Mouse (Mus musculus) stomach, postnatal 0 days (tissue): Measurements from ENCODE around the gene Zfp366. TPM values are rescaled to one million over a fixed set of nuclear protein-coding genes. Genes with fewer than 3 reads are reported as not detected.
A peak's percentile ranks its signal among the peaks of the same experiment; 100 is the strongest.

ENCODE experiments used
- ATAC-seq: fragments of 200-750 bp; cut with Nextera tagmentation; 2 replicates; pipeline ENCODE4 v1.8.0; 2017; ENCODE audit not compliant: low FRiP score, low TSS enrichment
- DNase-seq: peaks from one replicate; pipeline ENCODE4 v3.0.0-alpha.2; 2016; ENCODE audit warnings: low spot score
- H3K27ac ChIP-seq: fragments of 300-500 bp; sonication (generic); replicated peaks from 2 replicates; pipeline ENCODE4 v1.5.1; 2014; ENCODE audit warnings: mild to moderate bottlenecking, control low read depth
- H3K27me3 ChIP-seq: fragments of 300-500 bp; sonication (generic); 2 replicates; pipeline ENCODE4 v1.6.1; 2014; ENCODE audit warnings: low read length; ENCODE audit not compliant: control insufficient read depth, insufficient read depth
- H3K36me3 ChIP-seq: fragments of 300-500 bp; sonication (generic); 2 replicates; pipeline ENCODE4 v1.6.1; 2014; ENCODE audit warnings: low read length, mixed read lengths; ENCODE audit not compliant: control insufficient read depth, insufficient read depth
- H3K4me1 ChIP-seq: fragments of 300-500 bp; sonication (generic); replicated peaks from 2 replicates; pipeline ENCODE4 v1.6.1; 2014; ENCODE audit warnings: antibody characterized with exemption; ENCODE audit not compliant: control insufficient read depth, insufficient read depth
- H3K4me2 ChIP-seq: fragments of 300-500 bp; sonication (generic); replicated peaks from 2 replicates; pipeline ENCODE4 v1.6.1; 2014; ENCODE audit warnings: low read depth, mild to moderate bottlenecking, control low read depth, moderate library complexity
- H3K4me3 ChIP-seq: fragments of 300-500 bp; sonication (generic); 2 replicates; pipeline ENCODE4 v1.5.1; 2014; ENCODE audit warnings: low read depth, low read length, control low read depth
- H3K9ac ChIP-seq: fragments of 300-500 bp; sonication (generic); 2 replicates; pipeline ENCODE4 v1.6.1; 2014; ENCODE audit warnings: mild to moderate bottlenecking, low read length, control low read depth, mixed read lengths
- H3K9me3 ChIP-seq: fragments of 300-500 bp; sonication (generic); 2 replicates; pipeline ENCODE4 v1.6.1; 2016; ENCODE audit warnings: low read length; ENCODE audit not compliant: control insufficient read depth
- CTCF ChIP-seq: IDR thresholded peaks from 2 replicates; pipeline ENCODE4 v1.5.1; 2016; ENCODE audit warnings: antibody characterized with exemption, low read depth, mild to moderate bottlenecking, moderate library complexity
- EP300 ChIP-seq: optimal IDR thresholded peaks from 2 replicates; pipeline ENCODE3; 2016; ENCODE audit warnings: antibody characterized with exemption
- WGBS: fragments of 180-500 bp; shearing (Covaris S2); extraction: QIAGEN DNeasy Blood & Tissue Kit; methylation state at CpG from one replicate; pipeline ENCODE4 v1.1.7; 2014; 5-methylcytosine and 5-hydroxymethylcytosine counted together
- polyA plus RNA-seq: library from polyadenylated mRNA; unstranded; fragments of >200 nt; fragmentation: Nextera tagmentation; extraction: Ambion mirVana; gene quantifications from 2 replicates; pipeline ENCODE4 v1.2.1, GENCODE M21; 2015

Gene Zfp366
- polyA plus RNA-seq, 1 experiment from 2014 or later: 0.25 TPM

GRCm38 (mm10) chr13:99238217-99239160 lies 53.9 kb downstream of the Zfp366 start:
- 20% methylated on average over 10 of the region's 10 CpGs for WGBS
- H3K4me3 ChIP-seq: no peak overlapping the region
- TF ChIP-seq EP300 (peak; percentile 51), CTCF (no peak)
- H3K36me3 ChIP-seq: no peaks in the 10 kb centered on the region
- H3K27ac ChIP-seq: peak overlapping the region; percentile 90
- no peaks in the 10 kb centered on the region for H3K27me3 ChIP-seq
- no peak overlapping the region; the same call in 1 of the 2 replicates for H3K4me2 ChIP-seq
- no peaks in the 10 kb centered on the region for H3K9me3 ChIP-seq
- DNase-seq (peak; percentile 19), ATAC-seq (peak; percentile 67; the same call in 1 of the 2 replicates)
- peaks cover 14% of the 10 kb centered on the region for H3K4me1 ChIP-seq
- H3K9ac ChIP-seq: no peak overlapping the region

- Histone ChIP-seq H3K27me3 (no peaks in the 10 kb centered on the region), H3K9ac (no peak overlapping the region), H3K4me1 (peaks cover 14% of the 10 kb centered on the region), H3K27ac (peak overlapping the region; percentile 90), H3K4me2 (no peak overlapping the region), H3K4me3 (no peak overlapping the region), H3K9me3 (no peaks in the 10 kb centered on the region), H3K36me3 (no peaks in the 10 kb centered on the region)
- no peak for DNase-seq
- no peak for TF ChIP-seq CTCF
- TF ChIP-seq EP300: no peak
- WGBS: 18% methylated on average over 7 of the region's 7 CpGs
- 0 out of 2 replicates have a peak, but pooled peaks have one; percentile 31 for ATAC-seq
These were observed 54.5 kb downstream of the Zfp366 start for GRCm38 (mm10) chr13:99239161-99239530.

GRCm38 (mm10) chr13:99239741-99240140 lies 55.1 kb downstream of the Zfp366 start:
- Histone ChIP-seq H3K4me3 (no peak overlapping the region), H3K4me2 (no peak overlapping the region), H3K9me3 (no peaks in the 10 kb centered on the region), H3K27ac (peak overlapping the region; percentile 90), H3K9ac (no peak overlapping the region), H3K4me1 (peaks cover 14% of the 10 kb centered on the region), H3K27me3 (no peaks in the 10 kb centered on the region), H3K36me3 (no peaks in the 10 kb centered on the region)
- WGBS: 39% methylated on average over 6 of the region's 6 CpGs
- ATAC-seq (no peak), DNase-seq (no peak)
- no peak for TF ChIP-seq EP300
- TF ChIP-seq CTCF: no peak

GRCm38 (mm10) chr13:99241984-99242383 lies 57.4 kb downstream of the Zfp366 start:
- Histone ChIP-seq H3K9ac (no peak overlapping the region), H3K4me1 (peaks cover 12% of the 10 kb centered on the region), H3K27ac (no peak overlapping the region), H3K4me2 (no peak overlapping the region), H3K4me3 (no peak overlapping the region), H3K9me3 (no peaks in the 10 kb centered on the region), H3K36me3 (no peaks in the 10 kb centered on the region), H3K27me3 (no peaks in the 10 kb centered on the region)
- TF ChIP-seq CTCF (no peak), EP300 (no peak)
- ATAC-seq (no peak), DNase-seq (no peak)
- 43% methylated on average over 3 of the region's 3 CpGs for WGBS

- no peak overlapping the region for H3K4me3 ChIP-seq
- no peak for TF ChIP-seq EP300
- TF ChIP-seq CTCF: no peak
- H3K9me3 ChIP-seq: no peaks in the 10 kb centered on the region
- H3K27ac ChIP-seq: no peak overlapping the region
- DNase-seq: no peak
- H3K36me3 ChIP-seq: no peaks in the 10 kb centered on the region
- ATAC-seq: no peak
- peaks cover 12% of the 10 kb centered on the region for H3K4me1 ChIP-seq
- no peaks in the 10 kb centered on the region for H3K27me3 ChIP-seq
- no peak overlapping the region for H3K9ac ChIP-seq
- no peak overlapping the region for H3K4me2 ChIP-seq
- WGBS: 66% methylated on average over 4 of the region's 4 CpGs
These were observed 58.3 kb downstream of the Zfp366 start for GRCm38 (mm10) chr13:99242895-99243294.

- Histone ChIP-seq H3K27me3 (no peaks in the 10 kb centered on the region), H3K36me3 (no peaks in the 10 kb centered on the region), H3K4me1 (peaks cover 9% of the 10 kb centered on the region), H3K4me3 (no peak overlapping the region), H3K4me2 (no peak overlapping the region), H3K9ac (no peak overlapping the region), H3K27ac (no peak overlapping the region), H3K9me3 (no peaks in the 10 kb centered on the region)
- no peak for DNase-seq
- 92% methylated on average over 9 of the region's 9 CpGs for WGBS
- TF ChIP-seq EP300: no peak
- TF ChIP-seq CTCF: no peak
- no peak for ATAC-seq
These were observed 59.2 kb downstream of the Zfp366 start for GRCm38 (mm10) chr13:99243831-99244230.
